ENCODE assay signal across 8 mouse cellular contexts in the genomic region with DNA sequence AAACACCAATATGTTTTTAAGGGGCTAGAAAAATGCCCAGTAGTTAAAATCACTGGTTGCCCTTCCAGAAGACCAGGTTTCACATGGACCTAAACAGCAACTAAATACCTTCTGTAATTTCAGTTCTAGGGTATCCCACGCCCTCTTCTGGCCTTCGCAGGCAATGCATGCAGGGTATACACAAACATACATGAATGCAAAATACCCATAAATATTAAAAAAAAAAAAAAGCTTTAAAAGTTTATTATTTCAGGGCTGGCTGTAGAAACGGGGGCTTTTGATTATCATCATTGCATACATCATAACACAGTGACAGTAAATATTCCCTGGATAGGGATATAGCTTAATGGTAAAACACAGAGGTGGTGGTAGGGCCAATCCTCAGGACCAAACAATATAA. TPM values are rescaled to one million over a fixed set of nuclear protein-coding genes. Genes with fewer than 3 reads are reported as not detected.
DNase-seq lines count a peak whose midpoint lies in the region; ATAC-seq and TF ChIP-seq lines count a peak whose summit lies in the region.

No protein-coding gene starts in this region.

- intact Hi-C loops in heart, postnatal 25 days (cut with DNase I) = loop anchor here (2.0 to 5.0 kb wide), 2 partner anchors 71 to 88 kb away; no protein-coding TSS in a partner anchor

- no peak for TF ChIP-seq EP300 in stomach, postnatal 0 days (optimal IDR thresholded peaks at IDR 0.05)

- H3K4me2 ChIP-seq in stomach, postnatal 0 days (replicated peaks; ENCODE audit: low read depth) = peak overlapping the region; percentile 90

- WGBS in embryonic facial prominence, embryonic 10.5 days = 11% methylated on average over 3 of the region's 3 CpGs
- WGBS in midbrain, embryonic 10.5 days = 16% methylated on average over 3 of the region's 3 CpGs
- WGBS in stomach, postnatal 0 days = 10% methylated on average over 3 of the region's 3 CpGs

- peak overlapping the region; percentile 98; the same call in 1 of the 2 replicates for H3K9ac ChIP-seq in stomach, postnatal 0 days (ENCODE audit: low read length)

- H3K27ac ChIP-seq in embryonic facial prominence, embryonic 10.5 days (replicated peaks) = no peak overlapping the region
- no peak overlapping the region for H3K27ac ChIP-seq in midbrain, embryonic 10.5 days (replicated peaks)
- H3K27ac ChIP-seq in stomach, postnatal 0 days (replicated peaks) = no peak overlapping the region

- H3K27me3 ChIP-seq in embryonic facial prominence, embryonic 10.5 days (replicated peaks; ENCODE audit: low read depth, poor library complexity, severe bottlenecking) = no peaks in the 10 kb centered on the region
- H3K27me3 ChIP-seq in midbrain, embryonic 10.5 days (ENCODE audit: low read depth, poor library complexity, severe bottlenecking) = no peaks in the 10 kb centered on the region
- H3K27me3 ChIP-seq in stomach, postnatal 0 days (ENCODE audit: control insufficient read depth, insufficient read depth, low read length) = no peaks in the 10 kb centered on the region

- H3K36me3 ChIP-seq in embryonic facial prominence, embryonic 10.5 days (replicated peaks) = peaks cover 59% of the 10 kb centered on the region
- peaks cover 55% of the 10 kb centered on the region for H3K36me3 ChIP-seq in midbrain, embryonic 10.5 days
- peaks cover 5% of the 10 kb centered on the region; the same call in 1 of the 2 replicates for H3K36me3 ChIP-seq in stomach, postnatal 0 days (ENCODE audit: control insufficient read depth, insufficient read depth, low read length)

- peak; percentile 11 to 43 for DNase-seq in heart, adult 18-20 months
- no peak for DNase-seq in heart, postnatal 25 days (ENCODE audit: low spot score)
- DNase-seq in WW6 (ENCODE audit: low read depth, low spot score) = peak; percentile 39
- DNase-seq in embryonic facial prominence, embryonic 10.5 days (ENCODE audit: low spot score) = peak; percentile 70
- DNase-seq in heart, postnatal 4 days = peak; percentile 65
- peak; percentile 32 to 35 for DNase-seq in layer of hippocampus, postnatal 10 days (ENCODE audit: low spot score in 2 of 2)
- peak; percentile 56 for DNase-seq in midbrain, embryonic 10.5 days (ENCODE audit: low spot score)
- peak; percentile 74 for DNase-seq in stomach, postnatal 0 days (ENCODE audit: low spot score)

- H3K4me1 ChIP-seq in embryonic facial prominence, embryonic 10.5 days = peaks cover 20% of the 10 kb centered on the region
- peaks cover 29% of the 10 kb centered on the region for H3K4me1 ChIP-seq in midbrain, embryonic 10.5 days
- H3K4me1 ChIP-seq in stomach, postnatal 0 days (replicated peaks; ENCODE audit: control insufficient read depth, insufficient read depth) = 0 out of 2 replicates have a peak, but pooled peaks cover 2% of the 10 kb centered on the region

- no peaks in the 10 kb centered on the region for H3K9me3 ChIP-seq in embryonic facial prominence, embryonic 10.5 days
- no peaks in the 10 kb centered on the region for H3K9me3 ChIP-seq in midbrain, embryonic 10.5 days (replicated peaks)
- no peaks in the 10 kb centered on the region for H3K9me3 ChIP-seq in stomach, postnatal 0 days (ENCODE audit: control insufficient read depth, low read length)

- peak overlapping the region; percentile 98 for H3K4me3 ChIP-seq in embryonic facial prominence, embryonic 10.5 days
- H3K4me3 ChIP-seq in midbrain, embryonic 10.5 days = peak overlapping the region; percentile 88
- peak overlapping the region; percentile 99 for H3K4me3 ChIP-seq in stomach, postnatal 0 days (ENCODE audit: low read depth, low read length)

- ATAC-seq in stomach, postnatal 0 days (ENCODE audit: low FRiP score, low TSS enrichment) = no peak

- TF ChIP-seq CTCF in stomach, postnatal 0 days (IDR thresholded peaks at IDR 0.05; ENCODE audit: low read depth) = peak; percentile 77

RNA-seq across cellular contexts. Expression of a gene that starts 1.5 kb away (rescaled TPM):
- 10 to 100 TPM; 22.3 to 23.7 TPM for total RNA-seq in heart, adult 18-20 months (2021)
- 10 to 100 TPM; 22.1 to 23.3 TPM for total RNA-seq in heart, postnatal 25 days (2021)
- polyA plus RNA-seq in embryonic facial prominence, embryonic 10.5 days (2016; fragmentation: Nextera tagmentation; extraction: Ambion mirVana) = 89.9 and 90.2 TPM in 2 replicates
- total RNA-seq in heart, postnatal 4 days (2021) = 10 to 100 TPM; 48.5 to 50.6 TPM
- total RNA-seq in layer of hippocampus, postnatal 10 days (2021) = 10 to 100 TPM; 57.8 to 58.4 TPM
- polyA plus RNA-seq in midbrain, embryonic 10.5 days (2016; fragmentation: Nextera tagmentation; extraction: Ambion mirVana) = 88.3 and 90.6 TPM in 2 replicates
- polyA plus RNA-seq in stomach, postnatal 0 days (2015; fragmentation: Nextera tagmentation; extraction: Ambion mirVana) = 15.2 and 20.0 TPM in 2 replicates
